Mouse (Mus musculus) A20 (cell line): ENCODE results near the gene Cxcl12.

Source experiments
- DNase-seq: peaks from one replicate; pipeline ENCODE4 v3.0.0-alpha.2; 2011; ENCODE audit warnings: low read depth, low spot score

The Cxcl12 gene

DNA sequence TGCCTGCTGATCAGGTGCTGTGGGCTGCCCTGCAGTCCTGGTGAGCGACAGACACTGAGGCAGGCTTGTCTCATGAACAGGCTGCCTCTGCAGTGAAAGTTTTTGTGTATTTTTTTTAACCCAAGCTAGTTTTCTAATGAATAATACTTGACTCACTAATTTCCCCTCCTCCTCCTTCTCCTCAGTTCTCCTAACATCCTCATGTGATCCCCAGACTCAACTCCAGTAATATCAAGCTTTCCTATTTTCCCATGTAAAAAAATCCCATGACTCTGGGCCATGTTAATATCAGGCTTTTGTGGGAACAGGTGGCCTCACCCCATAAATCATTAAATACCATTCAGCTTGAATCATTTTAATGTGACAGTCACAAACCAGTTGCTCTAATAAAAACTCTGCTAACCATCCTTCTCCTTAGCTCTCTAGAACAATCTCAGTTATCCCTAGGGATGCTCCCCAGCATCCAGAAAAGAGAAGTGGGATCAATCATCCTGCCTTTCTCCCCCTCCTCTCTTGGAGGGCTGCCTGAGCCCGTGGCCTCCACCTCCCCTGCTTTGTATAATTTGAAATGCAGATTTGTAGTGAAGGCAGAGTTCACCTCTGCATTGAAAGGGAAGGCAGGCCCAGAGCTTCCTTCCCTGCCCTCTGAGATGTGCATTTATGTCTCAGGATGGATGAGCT lies 6.9 kb downstream of the Cxcl12 start:
- no peak for DNase-seq

DNA sequence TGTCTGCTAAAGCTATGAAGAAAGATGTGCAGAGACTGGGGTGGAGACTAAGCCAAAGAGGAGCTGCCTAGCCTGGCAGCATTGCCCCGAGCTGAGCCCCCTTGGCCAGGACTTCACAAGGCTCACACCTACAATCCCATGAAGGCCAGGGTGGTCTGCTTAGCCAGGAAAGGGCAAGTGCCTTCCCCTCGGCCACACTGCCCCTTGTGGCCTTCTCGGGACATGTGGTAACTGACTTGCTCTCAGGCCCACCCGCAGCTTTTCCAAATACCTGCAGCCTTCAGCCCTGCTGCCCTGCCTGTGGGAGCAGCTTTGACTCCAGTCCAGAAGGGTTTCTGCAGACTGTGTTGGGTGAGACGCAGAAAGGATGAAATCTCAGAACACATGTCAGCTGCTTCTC lies 8.1 kb downstream of the Cxcl12 start:
- DNase-seq, result no peak

DNA sequence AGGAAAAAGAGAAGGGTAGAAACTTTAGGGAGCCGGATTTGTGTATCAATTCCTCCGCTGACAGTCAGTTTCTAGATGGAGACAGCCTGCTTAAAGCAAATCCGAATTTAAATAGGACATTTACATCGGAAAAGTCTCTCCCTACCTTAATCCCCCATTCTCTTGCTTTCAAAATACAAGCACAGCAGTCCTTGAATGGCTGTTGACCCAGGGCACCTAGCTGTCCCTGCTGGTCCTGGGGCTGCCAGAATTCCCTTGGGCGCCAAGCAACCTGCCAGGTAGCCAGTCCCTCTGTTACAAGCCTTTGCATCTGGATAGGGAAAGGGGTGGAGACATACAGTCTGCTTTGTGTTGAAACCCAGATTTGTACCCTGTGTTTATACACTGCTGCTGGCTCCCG lies 12.0 kb downstream of the Cxcl12 start:
- no peak for DNase-seq

DNA sequence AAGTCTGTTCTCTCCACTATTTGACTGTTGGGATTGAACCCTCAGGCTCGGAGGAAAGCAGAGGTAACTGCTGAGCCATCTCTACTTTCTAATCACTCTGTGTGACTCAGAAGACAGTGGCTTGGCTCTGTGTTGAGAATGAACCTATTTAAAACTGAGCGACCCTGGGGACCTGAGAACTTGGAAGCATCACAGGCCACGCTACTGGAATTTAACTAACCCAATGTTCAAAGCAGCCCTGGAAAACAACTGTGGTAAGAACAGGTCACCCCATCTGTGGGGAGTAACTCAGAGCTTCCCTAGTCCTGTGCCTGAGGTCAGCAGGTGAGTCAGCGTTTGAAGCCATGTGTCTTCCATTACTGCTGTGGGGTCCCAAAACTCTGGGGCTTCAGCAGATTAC lies 17.0 kb downstream of the Cxcl12 start:
- DNase-seq, result no peak

DNA sequence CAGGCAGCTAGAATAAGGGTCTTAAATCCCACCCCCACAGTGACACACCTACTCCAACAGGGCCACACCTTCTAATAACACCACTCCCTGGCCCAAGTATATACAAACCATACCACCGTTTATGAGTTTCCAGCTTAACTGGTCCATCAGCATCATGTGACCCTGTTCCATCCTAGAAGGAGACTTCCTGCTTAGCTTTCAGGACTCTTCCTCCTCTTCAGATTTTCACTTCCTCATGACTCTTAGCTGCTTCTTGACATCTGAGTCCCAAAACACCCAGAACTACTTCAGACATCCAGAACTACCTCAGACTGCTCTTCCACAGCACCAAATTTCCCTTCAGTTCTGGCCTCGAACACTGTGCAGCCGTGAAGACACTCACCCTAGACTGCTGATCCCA lies 22.1 kb downstream of the Cxcl12 start:
- no peak for DNase-seq

DNA sequence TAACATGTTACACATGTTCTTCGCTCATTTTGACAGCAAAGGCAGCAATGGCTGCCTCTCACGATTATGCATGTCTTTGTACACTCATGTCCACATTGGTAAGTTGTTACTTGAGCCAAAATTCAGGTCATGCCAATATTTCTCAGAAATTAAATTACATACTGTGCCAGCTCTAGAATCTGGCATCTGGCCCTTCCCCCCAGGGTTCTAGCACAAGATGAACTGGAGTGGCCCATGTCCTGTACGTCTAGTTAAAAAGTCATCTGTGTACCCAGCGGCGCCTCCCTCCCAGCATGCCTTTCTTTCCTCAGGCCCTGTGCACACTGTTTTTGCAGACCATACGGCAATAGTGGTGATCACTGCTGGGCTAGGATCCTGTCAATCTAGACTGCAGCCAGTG lies 23.4 kb downstream of the Cxcl12 start:
- DNase-seq, result no peak

DNA sequence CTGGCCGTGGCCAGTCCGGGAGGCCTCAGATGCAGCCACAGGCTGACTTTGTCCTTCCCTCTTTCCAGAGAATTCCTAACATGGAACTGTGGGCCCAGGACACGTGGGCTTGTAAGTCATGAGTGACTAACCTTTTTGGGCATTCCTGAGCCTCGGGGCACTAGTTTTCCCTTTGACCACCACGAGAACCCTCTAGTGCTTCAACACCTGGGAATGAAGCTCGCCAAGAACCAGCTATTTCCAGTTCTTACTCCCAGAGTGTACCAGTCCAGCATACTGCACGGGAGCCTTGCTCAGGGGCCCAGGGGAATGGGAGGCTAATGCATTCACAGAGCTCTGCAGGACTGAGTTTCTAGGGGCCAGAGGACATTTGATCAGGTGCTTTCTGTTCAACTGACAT lies 24.3 kb downstream of the Cxcl12 start:
- no peak for DNase-seq

DNA sequence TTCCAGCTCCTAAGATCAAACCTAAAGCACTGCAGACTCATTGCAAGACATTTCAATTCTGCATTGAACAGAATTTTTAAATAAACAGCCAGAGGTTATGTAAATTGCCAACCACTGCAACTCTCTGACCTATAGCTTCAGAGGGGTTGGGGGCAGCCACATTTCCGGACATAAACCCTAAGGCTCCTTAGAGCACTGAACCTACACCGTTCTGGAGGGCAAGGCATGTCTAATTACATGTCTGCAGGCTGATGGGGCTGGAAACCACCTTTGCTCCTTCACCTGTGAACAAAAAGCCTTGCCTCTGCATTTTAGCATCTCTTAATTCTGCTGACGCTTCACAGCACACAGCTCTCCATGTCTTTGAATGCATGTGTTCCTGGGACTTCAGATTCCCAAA lies 26.9 kb downstream of the Cxcl12 start:
- DNase-seq, result no peak

DNA sequence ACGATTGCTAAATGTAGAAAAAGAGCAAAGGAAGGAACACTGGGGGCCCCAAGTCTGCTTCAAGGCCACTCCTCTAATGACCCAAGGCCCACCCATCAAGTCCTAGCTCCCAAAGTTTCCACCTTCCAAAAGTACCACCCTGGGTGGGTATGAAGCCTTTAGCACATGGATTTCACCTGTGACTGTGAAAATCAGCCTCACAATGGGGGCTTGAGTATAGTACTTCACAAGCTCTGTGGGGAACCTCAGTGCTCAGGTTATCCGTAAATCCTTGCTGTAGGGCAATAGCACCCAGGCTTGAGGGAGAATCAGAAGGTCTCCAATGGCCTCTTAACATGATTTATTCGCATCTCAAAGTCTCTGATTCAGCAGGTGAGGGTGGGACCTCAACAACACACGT lies 30.5 kb downstream of the Cxcl12 start:
- DNase-seq, result no peak

DNA sequence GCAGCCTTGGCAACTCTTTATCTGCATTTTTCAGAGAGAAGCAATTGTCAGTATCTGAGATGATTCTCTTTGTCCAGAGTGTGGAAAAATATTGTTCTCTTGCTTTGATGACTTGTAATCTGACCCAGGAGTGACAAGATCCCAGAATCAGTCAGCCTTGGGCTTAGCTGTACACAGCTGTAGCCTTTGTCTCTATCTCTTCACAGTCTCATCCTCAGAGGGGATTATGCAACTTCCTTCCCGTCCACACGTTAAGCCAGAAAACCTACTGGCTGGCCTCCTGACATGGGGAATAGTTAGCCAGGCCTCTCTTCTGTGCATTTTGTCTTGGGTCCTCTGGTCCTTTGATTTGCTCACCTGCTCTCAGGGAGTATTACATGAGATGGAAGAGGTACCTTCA lies 31.4 kb downstream of the Cxcl12 start:
- DNase-seq, result no peak

DNA sequence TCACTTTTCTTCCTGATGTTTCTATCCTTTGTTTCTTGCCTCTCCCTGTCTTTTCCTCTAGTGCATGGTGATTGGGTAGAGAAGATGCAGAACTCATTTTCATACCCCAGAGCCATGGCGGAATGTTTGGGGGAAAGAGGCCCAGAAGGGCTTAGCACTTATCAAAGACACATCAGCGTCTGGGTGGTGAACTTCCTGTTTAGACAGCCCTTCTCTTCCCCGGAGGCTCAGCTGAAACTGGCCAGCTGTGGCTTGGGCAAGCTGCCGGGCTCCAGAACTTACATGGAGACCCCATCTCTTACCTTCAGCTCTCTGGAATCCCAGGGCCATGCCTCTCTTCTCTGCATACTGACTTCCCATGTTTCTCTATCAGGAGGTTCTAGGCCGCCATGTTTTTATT lies 32.6 kb downstream of the Cxcl12 start:
- DNase-seq, result no peak

DNA sequence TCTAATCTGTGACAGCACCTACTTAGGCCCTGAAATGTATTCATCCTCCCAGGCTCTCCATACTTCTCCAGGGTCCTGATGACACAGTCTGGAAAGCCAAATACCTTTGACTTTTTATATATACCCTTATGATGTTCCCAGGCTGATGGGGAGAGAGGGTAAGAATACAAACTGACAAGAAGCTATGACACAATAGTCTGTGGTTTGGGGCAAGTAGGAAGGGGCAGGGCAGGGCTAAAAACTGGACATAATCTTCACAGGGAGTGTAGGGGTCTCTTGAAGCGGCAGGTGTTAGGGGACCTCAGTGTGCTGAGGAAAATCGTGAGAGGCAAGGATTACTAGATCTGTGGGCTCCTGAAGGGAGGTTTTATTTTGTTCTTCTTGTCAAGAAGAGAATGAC lies 33.1 kb downstream of the Cxcl12 start:
- DNase-seq, result no peak

DNA sequence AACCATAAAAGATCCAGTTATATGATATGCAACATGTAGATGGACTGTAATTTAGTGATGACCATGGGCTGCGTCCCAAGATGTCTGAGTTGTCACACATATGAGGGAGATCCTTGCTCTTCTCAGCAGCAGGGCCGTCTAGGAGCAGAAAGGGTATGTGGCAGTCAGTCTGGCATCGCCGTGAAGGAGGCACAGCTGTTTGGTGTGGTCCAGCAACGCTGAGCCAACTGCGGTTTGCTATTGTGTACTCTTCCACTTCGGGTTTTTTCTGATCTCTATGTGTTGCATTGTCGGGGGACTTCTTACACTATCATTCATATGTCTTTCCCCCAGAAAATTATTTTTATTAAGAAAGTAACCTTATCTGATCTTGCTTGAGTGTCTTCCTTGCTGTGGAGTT lies 33.5 kb downstream of the Cxcl12 start:
- no peak for DNase-seq

DNA sequence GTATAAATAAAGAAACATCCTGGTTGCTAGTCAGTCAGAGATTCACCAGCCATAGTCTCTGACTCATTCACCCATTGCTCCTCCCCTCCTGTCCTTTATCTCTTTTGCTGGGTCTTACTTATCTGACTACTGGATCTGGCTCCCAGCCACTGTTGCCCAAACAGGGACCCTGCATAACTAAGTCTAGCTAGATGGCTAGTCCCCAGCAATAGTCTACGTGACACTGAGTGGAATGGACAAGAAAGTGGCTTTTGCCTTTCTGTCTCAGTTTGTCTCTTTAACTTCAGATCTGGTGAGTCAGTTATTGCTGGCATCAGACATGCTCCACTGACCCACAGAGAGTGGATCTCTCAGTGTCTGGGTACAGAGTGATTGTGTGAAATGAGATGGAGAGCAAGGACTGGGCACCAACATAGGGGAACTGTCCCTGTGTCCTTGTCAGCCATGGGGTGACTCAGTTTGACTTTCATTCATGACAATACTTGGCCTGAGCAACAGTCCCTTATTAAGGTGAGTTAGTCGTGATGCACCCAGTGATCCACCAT lies 34.6 kb downstream of the Cxcl12 start:
- no peak for DNase-seq

DNA sequence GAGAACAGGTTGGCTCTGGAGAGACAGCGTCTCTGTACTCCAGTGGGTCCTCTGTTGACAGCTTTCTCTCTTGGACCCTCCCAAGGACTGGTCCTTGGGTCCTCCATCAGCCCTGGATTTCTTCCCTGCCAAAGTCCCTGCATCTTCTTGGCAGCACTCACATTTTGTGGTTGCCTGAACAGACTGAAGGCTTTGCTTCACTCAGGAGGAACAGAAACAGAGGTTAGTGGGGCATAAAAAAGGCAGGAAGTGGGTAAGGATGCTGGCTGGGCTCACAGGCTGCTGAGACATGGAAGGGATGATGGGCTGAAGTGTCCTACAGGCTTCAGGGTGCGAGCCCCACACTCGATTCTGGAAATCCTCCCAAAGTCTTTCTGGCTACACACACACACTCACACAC lies 35.8 kb downstream of the Cxcl12 start:
- DNase-seq, result no peak

DNA sequence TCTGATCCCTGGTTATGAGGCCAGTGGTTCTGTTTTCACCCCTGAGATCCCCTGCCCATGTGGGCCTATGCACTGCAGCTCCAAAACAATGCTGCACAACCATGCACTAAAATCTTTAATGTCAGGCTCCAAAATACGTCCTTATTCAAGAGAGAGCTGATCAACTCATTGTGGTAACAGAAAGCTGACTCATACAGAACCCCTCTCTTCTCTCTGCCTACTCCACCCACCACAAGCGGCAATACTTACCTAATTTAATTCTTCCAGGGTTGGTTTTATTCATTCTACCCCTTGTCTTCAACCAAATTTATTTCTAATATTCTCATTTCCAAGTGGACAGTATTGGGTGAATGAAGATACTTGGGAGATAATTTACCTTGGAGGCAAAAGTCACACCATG lies 38.5 kb downstream of the Cxcl12 start:
- no peak for DNase-seq

DNA sequence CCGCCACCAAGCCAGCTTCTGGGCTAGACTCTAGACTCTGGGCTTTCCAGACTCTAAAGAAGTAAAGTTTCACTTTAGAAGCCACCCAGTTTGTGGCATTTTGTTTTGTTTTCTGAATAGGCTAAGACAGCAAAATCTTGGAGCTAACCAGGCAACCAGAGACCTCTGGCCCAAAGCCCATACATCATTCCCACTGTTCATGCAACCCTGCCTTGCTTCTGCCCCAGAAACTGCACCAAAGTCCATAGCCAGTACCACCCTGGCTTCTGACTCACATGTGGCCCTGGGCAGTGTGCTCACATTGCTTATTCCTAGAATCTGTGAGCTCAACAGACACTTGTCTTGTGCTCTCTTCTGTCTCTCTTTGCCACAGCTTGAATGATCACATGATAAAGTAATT lies 39.0 kb downstream of the Cxcl12 start:
- no peak for DNase-seq

DNA sequence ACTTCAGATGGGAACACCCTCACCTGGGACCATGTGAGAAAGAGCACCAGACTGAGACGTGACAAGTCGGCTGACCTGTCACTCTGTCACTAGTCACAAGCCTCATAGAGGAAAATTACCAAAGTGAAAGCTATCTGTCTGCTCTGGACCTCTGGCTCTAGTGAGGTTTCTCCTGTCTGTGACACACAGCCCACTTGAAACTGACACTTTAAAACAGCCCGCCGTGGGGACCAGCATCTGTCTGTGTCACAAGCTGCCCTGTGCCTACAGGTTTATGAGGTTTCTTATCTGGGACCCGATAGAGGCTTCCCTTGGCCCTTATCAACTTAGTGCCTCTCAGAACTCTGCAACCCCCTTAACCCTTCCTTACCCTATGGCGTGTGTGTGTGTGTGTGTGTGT lies 41.8 kb downstream of the Cxcl12 start:
- no peak for DNase-seq

DNA sequence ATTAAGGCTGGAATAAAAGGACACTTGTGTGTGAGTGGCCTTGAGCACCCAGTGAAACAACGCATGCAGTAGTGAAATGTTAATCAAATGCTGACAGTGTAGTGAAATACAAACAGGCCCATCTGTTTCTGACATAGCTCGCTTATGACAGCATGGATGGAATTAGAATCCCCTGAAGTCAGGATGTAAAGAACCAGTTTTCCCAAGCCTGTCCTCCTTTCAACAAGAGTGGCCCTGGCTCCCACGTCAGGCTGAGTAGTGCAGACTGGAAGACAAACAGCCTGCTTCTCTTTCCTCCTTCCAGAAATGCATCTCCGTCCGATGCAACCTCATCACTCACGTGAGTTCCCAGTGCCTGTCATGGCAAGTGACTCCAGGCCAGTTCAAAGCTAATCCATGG lies 42.2 kb downstream of the Cxcl12 start:
- no peak for DNase-seq

DNA sequence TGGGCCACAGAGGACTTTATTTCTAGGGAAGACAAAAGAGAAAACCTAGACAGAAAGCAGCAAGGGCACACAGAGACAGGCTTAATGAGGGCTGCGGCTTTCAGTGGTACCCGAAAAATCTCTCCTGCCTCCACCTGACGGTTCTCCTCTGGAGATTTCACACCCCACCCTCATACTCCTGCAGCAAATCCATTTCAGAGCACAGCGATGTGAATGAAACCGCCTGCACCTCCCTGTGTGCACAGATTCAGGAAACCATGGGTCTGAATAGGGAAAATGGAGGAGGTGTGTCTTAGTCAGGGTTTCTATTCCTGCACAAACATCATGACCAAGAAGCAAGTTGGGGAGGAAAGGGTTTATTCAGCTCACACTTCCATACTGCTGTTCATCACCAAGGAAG lies 46.2 kb downstream of the Cxcl12 start:
- DNase-seq, result no peak

DNA sequence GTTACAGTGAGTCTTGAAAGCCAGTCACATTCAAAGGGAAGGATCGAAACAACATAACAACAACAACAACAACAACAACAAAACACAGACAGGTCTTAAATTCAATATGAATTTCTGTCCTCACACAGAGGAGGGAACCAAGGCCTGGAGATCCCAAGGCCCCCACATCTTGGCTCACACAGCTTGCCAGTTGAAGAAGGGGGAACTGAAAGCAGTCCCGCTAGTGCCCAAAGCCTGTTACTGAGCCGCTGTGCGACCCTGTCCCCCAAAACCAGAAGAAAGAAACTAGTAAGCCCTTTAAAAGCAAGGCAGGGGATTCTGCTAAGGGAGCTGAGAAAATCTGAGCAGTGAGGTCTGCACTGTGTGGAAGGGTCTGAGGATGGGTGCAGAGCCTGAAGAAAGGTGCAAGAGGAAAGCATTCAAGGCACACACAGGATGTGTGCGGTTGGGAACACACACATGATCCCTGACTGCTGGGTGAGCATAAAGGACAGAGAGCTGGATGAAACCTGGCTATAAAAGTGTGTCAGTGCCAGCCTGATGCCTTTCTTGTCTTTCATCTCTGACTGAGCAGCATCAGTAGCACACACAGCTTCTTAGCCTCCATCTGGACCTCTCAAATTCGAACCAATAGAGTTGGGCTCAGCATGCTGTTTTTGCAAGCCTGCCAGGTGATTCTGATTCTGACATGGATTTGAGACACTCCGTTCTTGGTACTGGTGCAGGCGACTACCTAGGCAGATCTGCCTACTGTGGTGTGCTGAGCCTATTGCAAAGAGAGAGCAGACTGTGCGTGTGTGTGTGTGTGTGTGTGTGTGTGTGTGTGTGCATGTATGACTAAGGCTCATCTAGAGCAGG lies 50.3 kb downstream of the Cxcl12 start:
- peak; percentile 41 for DNase-seq

DNA sequence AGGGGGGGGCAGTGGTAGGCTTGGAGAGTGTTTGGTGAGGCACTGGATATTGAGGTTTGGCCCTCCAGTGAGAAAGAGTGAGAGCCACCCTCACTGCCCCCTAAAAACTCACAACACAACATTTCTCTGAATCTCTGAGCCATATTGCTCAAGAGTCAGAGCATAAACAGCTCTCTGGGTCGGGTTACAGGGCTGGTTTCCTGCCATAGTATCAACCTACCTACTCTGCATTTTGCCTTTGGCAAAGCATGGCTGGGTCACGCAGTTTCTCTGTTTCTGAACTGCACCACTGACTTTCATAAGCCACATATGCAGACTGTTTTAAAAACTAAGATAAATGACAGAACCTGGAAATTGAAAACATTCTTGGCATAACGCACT lies 51.0 kb downstream of the Cxcl12 start:
- no peak for DNase-seq

DNA sequence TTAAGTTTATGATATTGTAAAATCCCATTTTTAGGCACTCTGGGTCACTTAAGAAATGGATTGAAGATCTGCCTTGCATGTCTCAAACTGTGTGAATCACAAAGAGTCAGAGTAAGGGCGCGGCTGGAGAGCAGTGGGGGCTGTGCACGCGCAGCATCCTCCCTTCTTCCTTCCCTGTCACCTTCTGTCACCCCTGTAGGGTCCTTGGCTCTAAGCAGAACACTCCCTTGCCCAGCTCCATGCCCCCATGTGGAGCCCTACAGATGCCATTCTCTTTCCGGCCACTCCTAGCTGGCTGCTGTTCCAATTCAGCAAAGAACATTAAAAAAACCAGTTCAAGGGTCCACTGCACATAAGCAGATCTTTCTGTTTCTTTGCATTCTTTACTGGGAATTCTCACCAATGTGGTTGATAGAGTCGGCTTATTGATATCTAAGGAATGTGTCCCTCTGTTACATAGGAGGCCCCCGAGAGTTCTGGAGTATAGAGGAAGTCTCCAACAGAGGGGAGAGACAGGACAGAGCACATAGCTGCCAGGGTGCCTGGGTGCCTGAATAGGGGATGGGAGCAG lies 51.7 kb downstream of the Cxcl12 start:
- DNase-seq, result no peak
